Mouse (Mus musculus) left cerebral cortex, postnatal 10 days (tissue): Measurements from ENCODE around the gene Rab1a. TPM values are rescaled to one million over a fixed set of nuclear protein-coding genes. Genes with fewer than 3 reads are reported as not detected.
"Not testable (repeated sequence)": the region's sequence is repeated elsewhere in the genome, so short reads cannot be mapped to it uniquely, and the experiment has no call there.

Experiments
- DNase-seq, 2 experiments: peaks; one replicate each; pipeline ENCODE4 v3.0.0; 2021 to 2022; ENCODE audit warnings: low spot score in 2 of 2, mixed read lengths in 1 of 2; ENCODE audit errors: extremely low spot score in 1 of 2
- intact Hi-C: fragments of 180-260 bp; cut with DNase I; formaldehyde crosslinking; loops from one replicate; pipeline ENCODE4 v1.15.1; 2025
- total RNA-seq, 2 experiments: library from RNA; stranded (reverse); gene quantifications; 2 replicates each; pipeline ENCODE4 v1.2.3; 2021

The Rab1a gene
- 100 to 1,000 TPM; 223 to 228 TPM for total RNA-seq

- intact Hi-C loops: no loop called here
- DNase-seq: peak; percentile 100
These were observed at the start of gene Rab1a for GRCm38 (mm10) chr11:20200713-20201575. TSS of gene Rab1a (plus strand) at chr11:20201432.

GRCm38 (mm10) chr11:20152107-20152901 lies 48.9 kb upstream of the Rab1a start:
- DNase-seq: no peak
- intact Hi-C loops: no loop called here

- intact Hi-C loops, DNase-seq: not testable (repeated sequence)
These were observed 47.7 kb upstream of the Rab1a start for GRCm38 (mm10) chr11:20153542-20153941.

GRCm38 (mm10) chr11:20158879-20159278 lies 42.4 kb upstream of the Rab1a start:
- DNase-seq: no peak
- intact Hi-C loops: no loop called here

- intact Hi-C loops: no loop called here
- DNase-seq: no peak
These were observed 36.0 kb upstream of the Rab1a start for GRCm38 (mm10) chr11:20164979-20165867.

GRCm38 (mm10) chr11:20165991-20166390 lies 35.2 kb upstream of the Rab1a start:
- intact Hi-C loops: no loop called here
- DNase-seq: no peak

GRCm38 (mm10) chr11:20166476-20166875 lies 34.8 kb upstream of the Rab1a start:
- DNase-seq, intact Hi-C loops: not testable (repeated sequence)

- intact Hi-C loops: no loop called here
- no peak for DNase-seq
These were observed 32.3 kb upstream of the Rab1a start for GRCm38 (mm10) chr11:20168972-20169371.

- DNase-seq: no peak
- intact Hi-C loops: no loop called here
These were observed 14.0 kb upstream of the Rab1a start for GRCm38 (mm10) chr11:20187271-20187670.

- intact Hi-C loops: no loop called here
- DNase-seq: no peak
These were observed 8.0 kb upstream of the Rab1a start for GRCm38 (mm10) chr11:20193100-20193736.

- intact Hi-C loops: no loop called here
- peak in 1 of 2 experiments; percentile 82 for DNase-seq
These were observed 449 bp downstream of the Rab1a start for GRCm38 (mm10) chr11:20201661-20202101.

GRCm38 (mm10) chr11:20202299-20203011 lies 1.2 kb downstream of the Rab1a start:
- intact Hi-C loops: no loop called here
- DNase-seq: no peak

GRCm38 (mm10) chr11:20204321-20204720 lies 3.1 kb downstream of the Rab1a start:
- intact Hi-C loops: no loop called here

GRCm38 (mm10) chr11:20204870-20205446 lies 3.7 kb downstream of the Rab1a start:
- no peak for DNase-seq
- intact Hi-C loops: no loop called here

More at GRCm38 (mm10) chr11:20204321-20204720, 3.1 kb downstream of the Rab1a start:
- no peak for DNase-seq

GRCm38 (mm10) chr11:20205538-20205937 lies 4.3 kb downstream of the Rab1a start:
- DNase-seq: no peak
- intact Hi-C loops: no loop called here

- intact Hi-C loops: no loop called here
- DNase-seq: no peak
These were observed 5.5 kb downstream of the Rab1a start for GRCm38 (mm10) chr11:20206626-20207223.

- intact Hi-C loops: no loop called here
- no peak for DNase-seq
These were observed 6.4 kb downstream of the Rab1a start for GRCm38 (mm10) chr11:20207589-20207988.
